Mouse (Mus musculus): ENCODE results near the gene Aqp3.
"Not testable (repeated sequence)": the region's sequence is repeated elsewhere in the genome, so short reads cannot be mapped to it uniquely, and the experiment has no call there.

Aqp3 gene

GRCm38 (mm10) chr4:41107440-41107839 lies 9.5 kb upstream of the Aqp3 start:
- no peak for DNase-seq (ENCODE audit: extremely low spot score, low read depth, low spot score)

- DNase-seq (ENCODE audit: extremely low spot score, low read depth, low spot score): no peak
These were observed 4.9 kb upstream of the Aqp3 start for GRCm38 (mm10) chr4:41102901-41103300.

GRCm38 (mm10) chr4:41100986-41101385 lies 3.0 kb upstream of the Aqp3 start:
- DNase-seq (ENCODE audit: extremely low spot score, low read depth, low spot score): no peak

- DNase-seq (ENCODE audit: extremely low spot score, low read depth, low spot score): no peak
These were observed 581 bp upstream of the Aqp3 start for GRCm38 (mm10) chr4:41098577-41098951.

- DNase-seq (ENCODE audit: extremely low spot score, low read depth, low spot score): no peak
These were observed 602 bp downstream of the Aqp3 start for GRCm38 (mm10) chr4:41097381-41097780.

- no peak for DNase-seq (ENCODE audit: extremely low spot score, low read depth, low spot score)
These were observed 1.2 kb downstream of the Aqp3 start for GRCm38 (mm10) chr4:41096794-41097193.

- DNase-seq (ENCODE audit: extremely low spot score, low read depth, low spot score): no peak
These were observed 1.8 kb downstream of the Aqp3 start for GRCm38 (mm10) chr4:41096169-41096568.

- DNase-seq (ENCODE audit: extremely low spot score, low read depth, low spot score): no peak
These were observed 3.6 kb downstream of the Aqp3 start for GRCm38 (mm10) chr4:41094361-41094760.

- DNase-seq (ENCODE audit: extremely low spot score, low read depth, low spot score): no peak
These were observed 5.0 kb downstream of the Aqp3 start for GRCm38 (mm10) chr4:41092958-41093357.

GRCm38 (mm10) chr4:41091391-41091790 lies 6.6 kb downstream of the Aqp3 start:
- DNase-seq (ENCODE audit: extremely low spot score, low read depth, low spot score): no peak

- DNase-seq (ENCODE audit: extremely low spot score, low read depth, low spot score): no peak
These were observed 8.3 kb downstream of the Aqp3 start for GRCm38 (mm10) chr4:41089705-41090104.

- no peak for DNase-seq (ENCODE audit: extremely low spot score, low read depth, low spot score)
These were observed 8.8 kb downstream of the Aqp3 start for GRCm38 (mm10) chr4:41089189-41089588.

GRCm38 (mm10) chr4:41087459-41088298 lies 10.3 kb downstream of the Aqp3 start:
- DNase-seq (ENCODE audit: extremely low spot score, low read depth, low spot score): no peak

GRCm38 (mm10) chr4:41086947-41087346 lies 11.0 kb downstream of the Aqp3 start:
- no peak for DNase-seq (ENCODE audit: extremely low spot score, low read depth, low spot score)

- DNase-seq (ENCODE audit: extremely low spot score, low read depth, low spot score): no peak
These were observed 13.2 kb downstream of the Aqp3 start for GRCm38 (mm10) chr4:41084819-41085218.

GRCm38 (mm10) chr4:41082803-41083202 lies 15.2 kb downstream of the Aqp3 start:
- not testable (repeated sequence) for DNase-seq (ENCODE audit: extremely low spot score, low read depth, low spot score)

- no peak for DNase-seq (ENCODE audit: extremely low spot score, low read depth, low spot score)
These were observed 16.2 kb downstream of the Aqp3 start for GRCm38 (mm10) chr4:41081733-41082132.

GRCm38 (mm10) chr4:41078726-41079125 lies 19.3 kb downstream of the Aqp3 start:
- no peak for DNase-seq (ENCODE audit: extremely low spot score, low read depth, low spot score)

GRCm38 (mm10) chr4:41074461-41074860 lies 23.5 kb downstream of the Aqp3 start:
- no peak for DNase-seq (ENCODE audit: extremely low spot score, low read depth, low spot score)

- DNase-seq (ENCODE audit: extremely low spot score, low read depth, low spot score): no peak
These were observed 24.8 kb downstream of the Aqp3 start for GRCm38 (mm10) chr4:41073008-41073817.

GRCm38 (mm10) chr4:41071500-41072429 lies 26.2 kb downstream of the Aqp3 start:
- DNase-seq (ENCODE audit: extremely low spot score, low read depth, low spot score): no peak

Data from hindlimb bud, embryonic 11.5 days (tissue).